Mouse (Mus musculus): Measurements from ENCODE around the gene Tmem88b.

- TF ChIP-seq POLR2A (IDR thresholded peaks at IDR 0.05; ENCODE audit: control insufficient read depth in 1 of 2, insufficient read depth in 1 of 2, low read depth in 1 of 2, low read length in 2 of 2, poor library complexity in 1 of 2) (peak in 1 of 2 experiments; percentile 48; a peak in 1 of 4 replicates), CTCF (IDR thresholded peaks at IDR 0.05 in 2 of 3, conservative IDR thresholded peaks at IDR 0.05 in 1 of 3; ENCODE audit: control insufficient read depth in 1 of 3, insufficient read depth in 1 of 3, low read depth in 2 of 3, low read length in 3 of 3, poor library complexity in 1 of 3, severe bottlenecking in 1 of 3) (peak; percentile 78 to 84 (median 80)), MYC (IDR thresholded peaks at IDR 0.05; ENCODE audit: low read depth, low read length) (no peak), MXI1 (IDR thresholded peaks at IDR 0.05; ENCODE audit: low read depth, low read length) (no peak; the same call in 1 of the 2 replicates), BHLHE40 (IDR thresholded peaks at IDR 0.05; ENCODE audit: borderline replicate concordance, low read depth, low read length) (no peak), CHD1 (IDR thresholded peaks at IDR 0.05; ENCODE audit: low read depth, low read length) (no peak), UBTF (IDR thresholded peaks at IDR 0.05; ENCODE audit: borderline replicate concordance, insufficient read depth, low read depth, low read length) (no peak), TAL1 (IDR thresholded peaks at IDR 0.05; ENCODE audit: low read length) (no peak), MAX (IDR thresholded peaks at IDR 0.05; ENCODE audit: low read length) (no peak), EP300 (IDR thresholded peaks at IDR 0.05; ENCODE audit: low read depth in 1 of 2, low read length in 2 of 2) (peak in 1 of 2 experiments; percentile 24; a peak in 1 of 4 replicates), NRF1 (IDR thresholded peaks at IDR 0.05; ENCODE audit: insufficient read depth, low read depth, low read length, poor library complexity, severe bottlenecking) (no peak)
Measured at GRCm38 (mm10) chr4:155833836-155834235, 48.2 kb upstream of the Tmem88b start.
